Mouse (Mus musculus): ENCODE data around the gene Lnx2.

DNA sequence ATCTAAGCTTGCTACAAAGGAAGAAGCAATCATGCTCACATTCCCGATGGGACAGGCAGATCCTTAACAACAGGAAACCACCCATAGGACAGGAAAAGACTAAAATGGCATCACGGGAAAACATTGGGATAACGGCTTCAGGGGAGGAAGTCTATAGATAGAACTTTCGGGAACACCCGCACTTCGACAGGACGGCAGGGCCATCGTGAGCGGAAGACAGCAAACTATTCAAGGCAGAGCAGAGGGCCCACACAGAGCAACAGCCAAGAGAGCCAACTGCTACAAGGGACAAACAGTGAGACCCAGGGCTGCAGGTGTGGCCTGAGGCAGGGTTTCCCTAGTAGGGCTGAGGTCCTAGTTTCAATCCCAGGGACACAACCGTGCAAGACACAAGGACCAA is 40.4 kb downstream of the Lnx2 start:
- TF ChIP-seq CTCF (IDR thresholded peaks at IDR 0.05; ENCODE audit: borderline replicate concordance, insufficient read depth, low read length) (no peak), POLR2A (IDR thresholded peaks at IDR 0.05; ENCODE audit: low read depth, low read length) (no peak)
